Mouse (Mus musculus) limb, embryonic 15.5 days (tissue): ENCODE results near the gene Mtmr4. TPM values are rescaled to one million over a fixed set of nuclear protein-coding genes. Genes with fewer than 3 reads are reported as not detected.
A peak's percentile ranks its signal among the peaks of the same experiment; 100 is the strongest.

Experiments used
- ATAC-seq: fragments of 200-750 bp; cut with Nextera tagmentation; 2 replicates; pipeline ENCODE4 v1.8.0; 2017; ENCODE audit warnings: low read depth, moderate TSS enrichment; ENCODE audit not compliant: insufficient number of reproducible peaks, low FRiP score, low TSS enrichment
- H3K27ac ChIP-seq: fragments of 300-500 bp; sonication (generic); 2 replicates; pipeline ENCODE4 v1.5.1; 2015; ENCODE audit warnings: moderate library complexity, mild to moderate bottlenecking, inconsistent platforms
- H3K27me3 ChIP-seq: fragments of 300-500 bp; sonication (generic); 2 replicates; pipeline ENCODE4 v1.6.1; 2015; ENCODE audit warnings: inconsistent platforms
- H3K36me3 ChIP-seq: fragments of 300-500 bp; sonication (generic); 2 replicates; pipeline ENCODE4 v1.6.1; 2015; ENCODE audit warnings: inconsistent platforms
- H3K4me1 ChIP-seq: fragments of 300-500 bp; sonication (generic); 2 replicates; pipeline ENCODE4 v1.6.1; 2015; ENCODE audit warnings: inconsistent platforms
- H3K4me2 ChIP-seq: fragments of 300-500 bp; sonication (generic); 2 replicates; pipeline ENCODE4 v1.6.1; 2015; ENCODE audit warnings: mild to moderate bottlenecking, inconsistent platforms
- H3K4me3 ChIP-seq: fragments of 300-500 bp; sonication (generic); 2 replicates; pipeline ENCODE4 v1.5.1; 2015; ENCODE audit warnings: mild to moderate bottlenecking, inconsistent platforms
- H3K9ac ChIP-seq: fragments of 300-500 bp; sonication (generic); 2 replicates; pipeline ENCODE4 v1.6.1; 2015; ENCODE audit warnings: inconsistent platforms
- H3K9me3 ChIP-seq: fragments of 300-500 bp; sonication (generic); 2 replicates; pipeline ENCODE4 v1.6.1; 2016; ENCODE audit warnings: inconsistent platforms
- WGBS: fragments of 180-500 bp; shearing (Covaris S2); methylation state at CpG from one replicate; pipeline ENCODE4 v1.1.7; 2015; 5-methylcytosine and 5-hydroxymethylcytosine counted together
- polyA plus RNA-seq: library from polyadenylated mRNA; unstranded; fragments of >200 nt; fragmentation: Nextera tagmentation; extraction: Ambion mirVana; gene quantifications from 2 replicates; pipeline ENCODE4 v1.2.1, GENCODE M21; 2015

Mtmr4 gene
- polyA plus RNA-seq, 1 experiment from 2014 or later = 27.9 TPM

- Histone ChIP-seq H3K4me2 (no peak overlapping the region), H3K4me1 (peaks cover 17% of the 10 kb centered on the region), H3K36me3 (no peaks in the 10 kb centered on the region), H3K9ac (no peak overlapping the region), H3K9me3 (no peaks in the 10 kb centered on the region), H3K4me3 (no peak overlapping the region), H3K27ac (no peak overlapping the region), H3K27me3 (no peaks in the 10 kb centered on the region)
- WGBS = 76% methylated on average over 10 of the region's 10 CpGs
- no peak for ATAC-seq
These were observed 7.1 kb upstream of the Mtmr4 start for GRCm38 (mm10) chr11:87584711-87585505.

- 96% methylated on average over 5 of the region's 5 CpGs for WGBS
- H3K27me3 ChIP-seq = no peaks in the 10 kb centered on the region
These were observed 4.6 kb upstream of the Mtmr4 start for GRCm38 (mm10) chr11:87587211-87587874.

GRCm38 (mm10) chr11:87589605-87590004 is 2.4 kb upstream of the Mtmr4 start:
- H3K4me2 ChIP-seq = no peak overlapping the region
- WGBS = 91% methylated on average over 8 of the region's 8 CpGs
- no peaks in the 10 kb centered on the region for H3K27me3 ChIP-seq
- no peak overlapping the region for H3K27ac ChIP-seq
- no peak overlapping the region for H3K9ac ChIP-seq
- H3K9me3 ChIP-seq = no peaks in the 10 kb centered on the region
- no peak for ATAC-seq
- peaks cover 42% of the 10 kb centered on the region for H3K4me1 ChIP-seq
- no peak overlapping the region for H3K4me3 ChIP-seq
- peaks cover 6% of the 10 kb centered on the region for H3K36me3 ChIP-seq

More at GRCm38 (mm10) chr11:87587211-87587874, 4.6 kb upstream of the Mtmr4 start:
- no peak overlapping the region for H3K4me2 ChIP-seq
- H3K4me3 ChIP-seq = no peak overlapping the region
- H3K27ac ChIP-seq = no peak overlapping the region
- H3K36me3 ChIP-seq = no peaks in the 10 kb centered on the region
- no peak overlapping the region for H3K9ac ChIP-seq
- H3K9me3 ChIP-seq = no peaks in the 10 kb centered on the region
- ATAC-seq = no peak
- H3K4me1 ChIP-seq = peaks cover 26% of the 10 kb centered on the region

GRCm38 (mm10) chr11:87590841-87591525 is 979 bp upstream of the Mtmr4 start:
- H3K27ac ChIP-seq = peak overlapping the region; percentile 96
- peak overlapping the region; percentile 68 for H3K9ac ChIP-seq
- no peaks in the 10 kb centered on the region for H3K27me3 ChIP-seq
- peak overlapping the region; percentile 80 for H3K4me3 ChIP-seq
- no peaks in the 10 kb centered on the region for H3K9me3 ChIP-seq
- H3K36me3 ChIP-seq = peaks cover 7% of the 10 kb centered on the region
- WGBS = 2% methylated on average over 25 of the region's 25 CpGs
- ATAC-seq = no peak
- peaks cover 48% of the 10 kb centered on the region for H3K4me1 ChIP-seq
- peak overlapping the region; percentile 62 for H3K4me2 ChIP-seq

- Histone ChIP-seq H3K4me1 (peaks cover 61% of the 10 kb centered on the region), H3K9ac (peak overlapping the region; percentile 64)
- WGBS = 0% methylated on average over 15 of the region's 15 CpGs
These were observed 363 bp downstream of the Mtmr4 start for GRCm38 (mm10) chr11:87592354-87592695.

GRCm38 (mm10) chr11:87592713-87593598 is 994 bp downstream of the Mtmr4 start:
- H3K4me2 ChIP-seq = peak overlapping the region; percentile 77
- peak overlapping the region; percentile 80 for H3K4me3 ChIP-seq
- peak overlapping the region; percentile 64 for H3K9ac ChIP-seq
- peak overlapping the region; percentile 96 for H3K27ac ChIP-seq
- H3K36me3 ChIP-seq = peaks cover 15% of the 10 kb centered on the region
- no peak for ATAC-seq
- WGBS = 37% methylated on average over 13 of the region's 13 CpGs
- H3K27me3 ChIP-seq = no peaks in the 10 kb centered on the region
- H3K9me3 ChIP-seq = no peaks in the 10 kb centered on the region
- peaks cover 61% of the 10 kb centered on the region for H3K4me1 ChIP-seq

More at GRCm38 (mm10) chr11:87592354-87592695, 363 bp downstream of the Mtmr4 start:
- no peaks in the 10 kb centered on the region for H3K27me3 ChIP-seq
- peak overlapping the region; percentile 96 for H3K27ac ChIP-seq
- no peak for ATAC-seq
- peaks cover 9% of the 10 kb centered on the region for H3K36me3 ChIP-seq
- peak overlapping the region; percentile 77 for H3K4me2 ChIP-seq
- no peaks in the 10 kb centered on the region for H3K9me3 ChIP-seq
- peak overlapping the region; percentile 80 for H3K4me3 ChIP-seq

GRCm38 (mm10) chr11:87595327-87595841 is 3.4 kb downstream of the Mtmr4 start:
- ATAC-seq = peak; percentile 57
- H3K36me3 ChIP-seq = peaks cover 39% of the 10 kb centered on the region
- H3K27ac ChIP-seq = peak overlapping the region; percentile 85
- peak overlapping the region; percentile 91 for H3K4me2 ChIP-seq
- H3K9me3 ChIP-seq = no peaks in the 10 kb centered on the region
- H3K4me3 ChIP-seq = peak overlapping the region; percentile 68
- peak overlapping the region; percentile 70 for H3K9ac ChIP-seq
- WGBS = under 1% methylated on average over 33 of the region's 37 CpGs
- peaks cover 48% of the 10 kb centered on the region for H3K4me1 ChIP-seq
- H3K27me3 ChIP-seq = no peaks in the 10 kb centered on the region

- no peak for ATAC-seq
- H3K4me1 ChIP-seq = peaks cover 45% of the 10 kb centered on the region
- H3K36me3 ChIP-seq = peaks cover 45% of the 10 kb centered on the region
- no peaks in the 10 kb centered on the region for H3K9me3 ChIP-seq
- H3K27me3 ChIP-seq = no peaks in the 10 kb centered on the region
- H3K27ac ChIP-seq = peak overlapping the region; percentile 85
- peak overlapping the region; percentile 68 for H3K4me3 ChIP-seq
- WGBS = 5% methylated on average over 7 of the region's 7 CpGs
- peak overlapping the region; percentile 70 for H3K9ac ChIP-seq
- H3K4me2 ChIP-seq = peak overlapping the region; percentile 91
These were observed 4.0 kb downstream of the Mtmr4 start for GRCm38 (mm10) chr11:87595976-87596375.

GRCm38 (mm10) chr11:87596492-87596891 is 4.5 kb downstream of the Mtmr4 start:
- H3K4me2 ChIP-seq = peak overlapping the region; percentile 91
- no peak for ATAC-seq
- H3K36me3 ChIP-seq = peaks cover 49% of the 10 kb centered on the region
- H3K4me3 ChIP-seq = peak overlapping the region; percentile 68
- H3K27ac ChIP-seq = no peak overlapping the region
- no peaks in the 10 kb centered on the region for H3K9me3 ChIP-seq
- no peaks in the 10 kb centered on the region for H3K27me3 ChIP-seq
- H3K4me1 ChIP-seq = peaks cover 45% of the 10 kb centered on the region
- 35% methylated on average over 2 of the region's 2 CpGs for WGBS
- no peak overlapping the region for H3K9ac ChIP-seq

GRCm38 (mm10) chr11:87597061-87597460 is 5.1 kb downstream of the Mtmr4 start:
- ATAC-seq = no peak
- Histone ChIP-seq H3K4me2 (no peak overlapping the region), H3K27ac (peak overlapping the region; percentile 11; the same call in 1 of the 2 replicates), H3K4me1 (peaks cover 45% of the 10 kb centered on the region), H3K27me3 (no peaks in the 10 kb centered on the region), H3K9me3 (no peaks in the 10 kb centered on the region), H3K4me3 (no peak overlapping the region), H3K9ac (no peak overlapping the region), H3K36me3 (peaks cover 54% of the 10 kb centered on the region)
